Mouse (Mus musculus) embryonic facial prominence, embryonic 14.5 days (tissue): ENCODE data around the gene Bphl. TPM values are rescaled to one million over a fixed set of nuclear protein-coding genes. Genes with fewer than 3 reads are reported as not detected.

Experiments used
- ATAC-seq: fragments of 200-750 bp; cut with Nextera tagmentation; 2 replicates; pipeline ENCODE4 v1.8.0; 2017; ENCODE audit warnings: low read depth, moderate number of reproducible peaks, moderate TSS enrichment
- DNase-seq: peaks from one replicate; pipeline ENCODE4 v3.0.0-alpha.2; 2015; ENCODE audit warnings: low spot score
- H3K27ac ChIP-seq: fragments of 300-500 bp; sonication (generic); replicated peaks from 2 replicates; pipeline ENCODE4 v1.5.1; 2014; ENCODE audit warnings: low read depth, mild to moderate bottlenecking, low read length, moderate library complexity
- H3K27me3 ChIP-seq: fragments of 300-500 bp; sonication (generic); replicated peaks from 2 replicates; pipeline ENCODE4 v1.6.1; 2014; ENCODE audit warnings: low read length; ENCODE audit not compliant: control insufficient read depth, insufficient read depth
- H3K36me3 ChIP-seq: fragments of 300-500 bp; sonication (generic); 2 replicates; pipeline ENCODE4 v1.6.1; 2014; ENCODE audit warnings: low read length, mixed read lengths; ENCODE audit not compliant: control insufficient read depth, insufficient read depth
- H3K4me1 ChIP-seq: fragments of 300-500 bp; sonication (generic); 2 replicates; pipeline ENCODE4 v1.6.1; 2014; ENCODE audit warnings: antibody characterized with exemption, low read length; ENCODE audit not compliant: control insufficient read depth, insufficient read depth
- H3K4me2 ChIP-seq: fragments of 300-500 bp; sonication (generic); 2 replicates; pipeline ENCODE4 v1.6.1; 2014; ENCODE audit warnings: low read depth, mild to moderate bottlenecking, low read length, moderate library complexity, mixed read lengths
- H3K4me3 ChIP-seq: fragments of 300-500 bp; sonication (generic); 2 replicates; pipeline ENCODE4 v1.5.1; 2014; ENCODE audit warnings: low read depth, mild to moderate bottlenecking, low read length
- H3K9ac ChIP-seq: fragments of 300-500 bp; sonication (generic); 2 replicates; pipeline ENCODE4 v1.6.1; 2014; ENCODE audit warnings: low read depth, mild to moderate bottlenecking, low read length, moderate library complexity, mixed read lengths
- H3K9me3 ChIP-seq: fragments of 300-500 bp; sonication (generic); 2 replicates; pipeline ENCODE4 v1.6.1; 2016; ENCODE audit warnings: low read length; ENCODE audit not compliant: control insufficient read depth
- WGBS: fragments of 180-500 bp; shearing (Covaris S2); extraction: QIAGEN DNeasy Blood & Tissue Kit; methylation state at CpG from one replicate; pipeline ENCODE4 v1.1.7; 2014; 5-methylcytosine and 5-hydroxymethylcytosine counted together
- polyA plus RNA-seq: library from polyadenylated mRNA; unstranded; fragments of >200 nt; fragmentation: Nextera tagmentation; extraction: Ambion mirVana; gene quantifications from 2 replicates; pipeline ENCODE4 v1.2.1, GENCODE M21; 2014

Bphl gene
- polyA plus RNA-seq, 1 experiment from 2014 or later, result 52.6 TPM

- Histone ChIP-seq H3K9me3 (no peaks in the 10 kb centered on the region), H3K4me3 (no peak overlapping the region), H3K9ac (no peak overlapping the region), H3K4me1 (no peaks in the 10 kb centered on the region), H3K36me3 (no peaks in the 10 kb centered on the region), H3K27me3 (no peaks in the 10 kb centered on the region), H3K27ac (no peak overlapping the region), H3K4me2 (no peak overlapping the region)
- ATAC-seq, result no peak
- WGBS, result 69% methylated on average over 4 of the region's 4 CpGs
- no peak for DNase-seq
Measured at GRCm38 (mm10) chr13:34114654-34115053, 77.3 kb downstream of the Bphl start.

- H3K36me3 ChIP-seq, result no peaks in the 10 kb centered on the region
- H3K9me3 ChIP-seq, result no peaks in the 10 kb centered on the region
- H3K4me2 ChIP-seq, result no peak overlapping the region
- no peaks in the 10 kb centered on the region for H3K27me3 ChIP-seq
- 57% methylated on average over 6 of the region's 6 CpGs for WGBS
- no peak overlapping the region for H3K27ac ChIP-seq
- H3K4me1 ChIP-seq, result no peaks in the 10 kb centered on the region
- no peak overlapping the region for H3K4me3 ChIP-seq
- no peak overlapping the region for H3K9ac ChIP-seq
- DNase-seq (no peak), ATAC-seq (no peak)
Measured at GRCm38 (mm10) chr13:34116508-34116907, 79.1 kb downstream of the Bphl start.

GRCm38 (mm10) chr13:34118816-34119215 lies 81.4 kb downstream of the Bphl start:
- Histone ChIP-seq H3K27me3 (no peaks in the 10 kb centered on the region), H3K4me3 (no peak overlapping the region), H3K4me1 (no peaks in the 10 kb centered on the region), H3K9ac (no peak overlapping the region), H3K4me2 (no peak overlapping the region), H3K36me3 (peaks cover 10% of the 10 kb centered on the region; the same call in 1 of the 2 replicates), H3K9me3 (no peaks in the 10 kb centered on the region), H3K27ac (no peak overlapping the region)
- ATAC-seq (no peak), DNase-seq (no peak)
- 73% methylated on average over 4 of the region's 4 CpGs for WGBS

GRCm38 (mm10) chr13:34119406-34119805 lies 82.0 kb downstream of the Bphl start:
- H3K9me3 ChIP-seq, result no peaks in the 10 kb centered on the region
- ATAC-seq (no peak), DNase-seq (no peak)
- no peak overlapping the region for H3K27ac ChIP-seq
- no peak overlapping the region for H3K9ac ChIP-seq
- 61% methylated on average over 4 of the region's 4 CpGs for WGBS
- no peak overlapping the region for H3K4me2 ChIP-seq
- peaks cover 14% of the 10 kb centered on the region; the same call in 1 of the 2 replicates for H3K36me3 ChIP-seq
- no peaks in the 10 kb centered on the region for H3K4me1 ChIP-seq
- no peak overlapping the region for H3K4me3 ChIP-seq
- H3K27me3 ChIP-seq, result no peaks in the 10 kb centered on the region

- Histone ChIP-seq H3K4me3 (no peak overlapping the region), H3K27me3 (no peaks in the 10 kb centered on the region), H3K9me3 (no peaks in the 10 kb centered on the region), H3K4me1 (no peaks in the 10 kb centered on the region), H3K9ac (no peak overlapping the region), H3K27ac (no peak overlapping the region), H3K4me2 (no peak overlapping the region), H3K36me3 (peaks cover 23% of the 10 kb centered on the region; the same call in 1 of the 2 replicates)
- ATAC-seq (no peak), DNase-seq (no peak)
- 97% methylated on average over 2 of the region's 2 CpGs for WGBS
Measured at GRCm38 (mm10) chr13:34120536-34120935, 83.1 kb downstream of the Bphl start.

Other genes with a start within 250 kb of the Bphl start
- not detected in 2 replicates for gene Serpinb6e, start 194.2 kb upstream of the Bphl start, polyA plus RNA-seq
- gene Serpinb6c, start 131.9 kb upstream of the Bphl start, polyA plus RNA-seq, result 0.38 and 0.41 TPM in 2 replicates
- 20.0 and 22.0 TPM in 2 replicates for gene Nqo2, start 72.9 kb upstream of the Bphl start, polyA plus RNA-seq
- gene Ripk1, start 35.2 kb upstream of the Bphl start, polyA plus RNA-seq, result 18.1 and 18.8 TPM in 2 replicates
- 83.5 and 86.4 TPM in 2 replicates for gene Serpinb6a, start 34.8 kb upstream of the Bphl start, polyA plus RNA-seq
- 268 and 303 TPM in 2 replicates for gene Tubb2a, start 40.4 kb downstream of the Bphl start, polyA plus RNA-seq
- gene Tubb2b, start 92.9 kb downstream of the Bphl start, polyA plus RNA-seq, result 51.3 and 52.1 TPM in 2 replicates
- gene Psmg4, start 125.4 kb downstream of the Bphl start, polyA plus RNA-seq, result 76.0 and 76.5 TPM in 2 replicates